Mouse (Mus musculus): Measurements from ENCODE around the gene Ssr2.

- TF ChIP-seq POLR2A (IDR thresholded peaks at IDR 0.05; ENCODE audit: insufficient read length, low read depth): peak; percentile 53
- no peak for TF ChIP-seq USF1 (IDR thresholded peaks at IDR 0.05; ENCODE audit: low read depth)
- no peak for TF ChIP-seq TCF3 (IDR thresholded peaks at IDR 0.05; ENCODE audit: insufficient read length, low read depth)
- no peak for TF ChIP-seq E2F4 (IDR thresholded peaks at IDR 0.05; ENCODE audit: insufficient read depth)
Measured at GRCm38 (mm10) chr3:88616951-88617500, 41.4 kb downstream of the Ssr2 start.
